Mouse (Mus musculus) heart, adult 11 months (tissue): ENCODE results near the gene Zfp990.
"Not testable (repeated sequence)": the region's sequence is repeated elsewhere in the genome, so short reads cannot be mapped to it uniquely, and the experiment has no call there.

Source experiments
- DNase-seq: peaks from one replicate; pipeline ENCODE4 v3.0.0; 2022

Zfp990 gene

GRCm38 (mm10) chr4:145510459-145510858 lies at the start of gene Zfp990:
TSS of gene Zfp990 (plus strand) at chr4:145510759.
- not testable (repeated sequence) for DNase-seq

GRCm38 (mm10) chr4:145463553-145464253 lies 46.9 kb upstream of the Zfp990 start:
- DNase-seq, result peak; percentile 89

- no peak for DNase-seq
These were observed 32.4 kb upstream of the Zfp990 start for GRCm38 (mm10) chr4:145478128-145478527.

GRCm38 (mm10) chr4:145480699-145481098 lies 29.9 kb upstream of the Zfp990 start:
- DNase-seq, result not testable (repeated sequence)

- no peak for DNase-seq
These were observed 21.2 kb upstream of the Zfp990 start for GRCm38 (mm10) chr4:145489396-145489795.

- no peak for DNase-seq
These were observed 18.4 kb upstream of the Zfp990 start for GRCm38 (mm10) chr4:145492132-145492531.

GRCm38 (mm10) chr4:145493316-145493715 lies 17.2 kb upstream of the Zfp990 start:
- not testable (repeated sequence) for DNase-seq

GRCm38 (mm10) chr4:145514637-145515036 lies 4.1 kb downstream of the Zfp990 start:
- not testable (repeated sequence) for DNase-seq

- DNase-seq, result not testable (repeated sequence)
These were observed 5.4 kb downstream of the Zfp990 start for GRCm38 (mm10) chr4:145515776-145516565.

- not testable (repeated sequence) for DNase-seq
These were observed 6.8 kb downstream of the Zfp990 start for GRCm38 (mm10) chr4:145517391-145517790.

GRCm38 (mm10) chr4:145543861-145544260 lies 33.3 kb downstream of the Zfp990 start:
- peak; percentile 91 for DNase-seq

GRCm38 (mm10) chr4:145545106-145545505 lies 34.5 kb downstream of the Zfp990 start:
- DNase-seq, result peak; percentile 83

- DNase-seq, result peak; percentile 86
These were observed 35.3 kb downstream of the Zfp990 start for GRCm38 (mm10) chr4:145545734-145546349.

- peak; percentile 90 for DNase-seq
These were observed 35.9 kb downstream of the Zfp990 start for GRCm38 (mm10) chr4:145546477-145546876.

GRCm38 (mm10) chr4:145556680-145557079 lies 46.1 kb downstream of the Zfp990 start:
- DNase-seq, result peak; percentile 82

- DNase-seq, result peak; percentile 87
These were observed 49.0 kb downstream of the Zfp990 start for GRCm38 (mm10) chr4:145559505-145560099.

- DNase-seq, result peak; percentile 70
These were observed 53.7 kb downstream of the Zfp990 start for GRCm38 (mm10) chr4:145564111-145564821.

- DNase-seq, result peak; percentile 43
These were observed 59.9 kb downstream of the Zfp990 start for GRCm38 (mm10) chr4:145570461-145570860.

- DNase-seq, result peak; percentile 79
These were observed 66.1 kb downstream of the Zfp990 start for GRCm38 (mm10) chr4:145576623-145577022.

- DNase-seq, result peak; percentile 75
These were observed 69.8 kb downstream of the Zfp990 start for GRCm38 (mm10) chr4:145580333-145580732.

GRCm38 (mm10) chr4:145585078-145585477 lies 74.5 kb downstream of the Zfp990 start, which contains the start of gene Gm13212:
TSS of gene Gm13212 (plus strand) at chr4:145585166.
- DNase-seq, result peak; percentile 91

GRCm38 (mm10) chr4:145586046-145586445 lies 75.5 kb downstream of the Zfp990 start:
- not testable (repeated sequence) for DNase-seq
